Mouse (Mus musculus): ENCODE data around the gene Nsun2.

DNA sequence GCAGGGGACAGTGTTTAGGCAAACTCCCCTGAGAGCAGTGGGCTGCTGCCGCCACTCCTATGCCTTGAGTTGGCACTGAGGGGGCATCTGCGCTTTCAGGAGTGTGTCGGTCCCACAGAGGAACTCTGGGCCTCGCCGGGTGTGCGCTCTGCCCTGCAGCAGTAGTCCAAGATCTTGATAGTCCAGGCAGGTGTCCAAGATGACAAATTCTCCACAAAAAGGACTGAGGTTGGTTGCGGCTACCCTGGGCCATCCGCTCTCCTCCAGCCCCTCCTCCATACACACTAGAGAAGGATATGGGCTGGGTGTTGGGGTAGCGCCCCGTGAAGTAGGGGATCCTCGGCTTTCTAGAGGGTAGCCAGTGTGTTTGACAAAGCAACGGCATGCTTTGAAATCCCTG lies 10.0 kb downstream of the Nsun2 start:
- TF ChIP-seq CTCF (IDR thresholded peaks at IDR 0.05; ENCODE audit: borderline replicate concordance, control insufficient read depth, extremely low read depth, insufficient read depth, low read length, poor library complexity), result no peak
- TF ChIP-seq POLR2A (IDR thresholded peaks at IDR 0.05; ENCODE audit: control insufficient read depth, extremely low read depth, insufficient read depth, low read length, poor library complexity), result no peak
